Mouse (Mus musculus) E14TG2a.4 (cell line): ENCODE measurements around the gene Relt.

ENCODE experiments used
- H3K27me3 ChIP-seq: 2 replicates; pipeline ENCODE4 v1.6.1; 2014; ENCODE audit warnings: low read length, control low read depth; ENCODE audit not compliant: insufficient read depth
- H3K36me3 ChIP-seq: 2 replicates; pipeline ENCODE4 v1.6.1; 2014; ENCODE audit warnings: low read length, control low read depth; ENCODE audit not compliant: insufficient read depth
- H3K4me1 ChIP-seq: replicated peaks from 2 replicates; pipeline ENCODE4 v1.6.1; 2014; ENCODE audit warnings: low read depth, low read length, control low read depth
- H3K4me3 ChIP-seq: replicated peaks from 2 replicates; pipeline ENCODE4 v1.5.1; 2014; ENCODE audit warnings: mild to moderate bottlenecking, low read length
- H3K9me3 ChIP-seq: 2 replicates; pipeline ENCODE4 v1.6.1; 2014; ENCODE audit warnings: low read length, control low read depth
- CTCF ChIP-seq: conservative IDR thresholded peaks from 2 replicates; pipeline ENCODE4 v1.5.1; 2014; ENCODE audit warnings: low read length
- NANOG ChIP-seq: IDR thresholded peaks from 2 replicates; pipeline ENCODE4 v1.6.1; 2014; ENCODE audit warnings: borderline replicate concordance, low read length, mixed read lengths
- POU5F1 ChIP-seq: IDR thresholded peaks from 2 replicates; pipeline ENCODE4 v1.6.1; 2014; ENCODE audit warnings: low read length, borderline replicate concordance

Gene Relt

DNA sequence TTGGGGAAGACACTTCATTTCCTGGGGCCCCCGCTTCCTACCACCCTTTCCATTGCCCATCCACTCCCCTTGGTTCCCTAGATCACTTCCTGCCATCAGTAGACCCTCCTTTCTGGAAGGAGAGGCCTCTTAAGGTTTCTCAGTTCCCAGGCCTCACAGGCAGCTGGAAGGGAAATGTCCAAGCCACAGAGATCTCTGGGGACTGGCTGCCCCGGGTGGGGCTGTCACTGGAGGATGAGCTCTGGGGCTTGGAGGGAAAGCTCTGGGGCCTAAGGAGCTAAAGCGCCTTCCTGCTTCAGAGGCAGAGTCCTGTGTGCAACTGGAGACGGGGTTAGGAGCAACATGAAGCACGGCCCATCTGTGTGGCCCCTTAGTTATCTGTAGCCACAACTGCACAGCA, 41.4 kb upstream of the Relt start:
- Histone ChIP-seq H3K36me3 (peaks cover 10% of the 10 kb centered on the region; the same call in 1 of the 2 replicates), H3K9me3 (no peaks in the 10 kb centered on the region)
- TF ChIP-seq NANOG (no peak), POU5F1 (no peak)

DNA sequence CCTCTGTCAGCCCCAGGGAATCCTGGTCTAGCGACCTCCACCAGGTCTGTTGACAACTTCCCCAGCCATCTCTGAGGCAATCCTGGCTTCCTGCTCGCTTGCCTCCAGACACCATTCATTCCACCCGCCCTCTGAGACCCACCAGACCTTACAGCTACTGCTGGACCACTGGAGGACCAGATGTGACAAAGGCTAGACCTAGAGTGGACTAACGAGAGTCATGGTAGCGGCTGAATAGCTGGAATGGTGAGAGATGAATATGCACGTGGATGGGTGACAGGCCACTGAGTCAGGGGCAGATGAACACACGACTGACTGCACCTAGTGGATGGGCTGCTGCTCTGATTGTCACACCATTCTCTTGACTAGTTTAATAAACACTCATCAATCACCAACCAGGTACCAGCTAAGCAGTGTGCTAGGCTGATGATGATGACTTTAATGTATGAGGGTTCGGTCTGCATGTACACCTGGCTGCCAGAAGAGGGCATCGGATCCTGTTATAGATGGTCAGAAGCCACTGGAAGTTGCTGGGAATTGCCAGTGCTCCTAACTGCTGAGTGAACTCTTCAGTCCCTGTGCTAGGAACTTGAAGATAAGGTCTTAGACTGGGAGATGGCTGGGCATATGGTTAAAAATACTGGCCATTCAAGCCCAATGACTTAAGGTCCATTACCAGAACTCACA, 39.3 kb upstream of the Relt start:
- no peak overlapping the region for H3K4me3 ChIP-seq
- H3K27me3 ChIP-seq: no peaks in the 10 kb centered on the region
- TF ChIP-seq NANOG (no peak), CTCF (peak; percentile 58)
- peaks cover 3% of the 10 kb centered on the region for H3K4me1 ChIP-seq
- peaks cover 11% of the 10 kb centered on the region for H3K36me3 ChIP-seq
- peaks cover 12% of the 10 kb centered on the region for H3K9me3 ChIP-seq

More for the DNA sequence above, 41.4 kb upstream of the Relt start:
- Histone ChIP-seq H3K4me3 (no peak overlapping the region), H3K4me1 (peaks cover 22% of the 10 kb centered on the region), H3K27me3 (no peaks in the 10 kb centered on the region)

DNA sequence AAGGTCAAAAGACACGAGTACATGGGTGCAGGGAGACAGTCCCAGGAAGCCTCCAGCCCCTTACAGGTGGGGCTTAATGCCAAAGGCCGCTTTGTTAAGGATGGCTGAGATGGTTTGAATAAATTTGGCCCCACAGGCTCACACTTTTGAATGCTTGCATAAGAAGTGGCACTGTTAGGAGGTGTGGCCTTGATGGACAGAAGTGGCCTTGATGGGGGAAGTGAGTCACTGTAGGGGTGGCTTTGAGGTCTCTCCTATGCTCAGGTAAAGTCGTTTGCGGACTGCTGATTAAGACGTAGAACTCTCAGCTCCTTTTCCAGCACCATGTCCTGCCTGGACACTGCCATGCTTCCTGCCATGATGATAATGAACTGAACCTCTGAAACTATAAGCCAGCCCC, 34.6 kb upstream of the Relt start:
- Histone ChIP-seq H3K36me3 (peaks cover 7% of the 10 kb centered on the region), H3K27me3 (peaks cover 23% of the 10 kb centered on the region), H3K4me3 (no peak overlapping the region), H3K4me1 (peaks cover 25% of the 10 kb centered on the region), H3K9me3 (peaks cover 14% of the 10 kb centered on the region)
- TF ChIP-seq CTCF: no peak
- no peak for TF ChIP-seq POU5F1
- TF ChIP-seq NANOG: no peak

DNA sequence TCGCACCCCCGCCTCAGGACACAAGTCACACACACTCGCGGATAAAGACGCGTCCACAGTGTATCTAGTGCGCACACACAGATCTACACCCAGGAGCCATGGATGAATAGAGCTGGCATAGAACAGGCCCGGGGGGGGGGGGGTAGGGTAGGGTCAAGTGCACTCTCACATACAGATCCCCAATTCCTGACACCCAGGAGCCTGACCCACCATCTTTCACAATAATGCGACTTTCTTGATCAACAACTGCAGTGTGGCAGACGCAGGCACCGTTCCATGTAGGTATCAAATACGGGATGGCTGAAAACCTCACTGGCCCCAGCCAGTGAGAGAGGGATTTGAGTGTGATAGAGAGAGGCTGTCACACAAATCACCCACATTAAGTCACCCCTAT, 31.6 kb upstream of the Relt start:
- TF ChIP-seq POU5F1 (no peak), CTCF (no peak), NANOG (no peak)
- Histone ChIP-seq H3K27me3 (peaks cover 23% of the 10 kb centered on the region), H3K4me3 (peak overlapping the region; percentile 79), H3K4me1 (peaks cover 44% of the 10 kb centered on the region), H3K9me3 (peaks cover 14% of the 10 kb centered on the region), H3K36me3 (peaks cover 14% of the 10 kb centered on the region)

DNA sequence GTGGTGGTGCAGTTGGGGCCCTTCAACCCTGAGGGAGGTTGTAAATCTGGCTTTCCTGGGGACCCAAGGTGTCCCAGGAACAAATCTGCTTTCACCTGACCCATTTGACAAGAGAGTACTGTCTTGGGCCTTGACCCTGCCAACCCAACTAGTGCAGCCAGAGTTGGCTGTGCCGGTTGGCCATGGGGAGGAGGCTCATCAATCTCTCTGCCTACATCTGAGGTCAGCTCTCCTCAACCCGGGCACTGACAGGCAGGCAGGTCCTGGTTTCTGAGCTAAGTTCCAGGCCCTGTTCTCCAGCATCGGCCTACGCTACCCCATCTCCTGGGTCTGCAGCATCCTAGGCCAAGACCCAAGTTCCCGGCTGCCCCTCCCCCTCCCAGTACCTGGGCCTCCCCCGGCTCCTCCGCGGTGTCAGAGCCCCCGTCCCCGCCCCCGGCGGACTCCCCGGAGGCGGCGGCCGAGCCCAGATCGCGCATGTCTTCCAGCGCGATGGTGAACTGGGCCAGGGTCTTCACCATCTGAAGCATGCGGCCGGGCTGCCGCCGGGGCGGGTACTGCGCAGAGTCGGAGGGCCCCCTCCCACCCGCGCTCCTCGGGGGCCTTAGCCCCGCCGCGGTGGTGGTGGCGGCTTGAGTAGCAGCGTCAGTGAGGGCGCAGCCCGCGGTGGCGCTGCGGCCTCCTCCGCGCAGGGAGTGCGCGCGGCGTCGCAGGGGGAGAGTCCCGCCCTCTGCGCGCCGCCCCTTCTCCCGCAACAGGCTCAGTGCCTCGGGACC, 31.0 kb upstream of the Relt start:
- Histone ChIP-seq H3K9me3 (peaks cover 14% of the 10 kb centered on the region), H3K36me3 (peaks cover 20% of the 10 kb centered on the region), H3K27me3 (peaks cover 23% of the 10 kb centered on the region), H3K4me3 (peak overlapping the region; percentile 79), H3K4me1 (peaks cover 44% of the 10 kb centered on the region)
- TF ChIP-seq POU5F1 (no peak), CTCF (no peak), NANOG (no peak)

DNA sequence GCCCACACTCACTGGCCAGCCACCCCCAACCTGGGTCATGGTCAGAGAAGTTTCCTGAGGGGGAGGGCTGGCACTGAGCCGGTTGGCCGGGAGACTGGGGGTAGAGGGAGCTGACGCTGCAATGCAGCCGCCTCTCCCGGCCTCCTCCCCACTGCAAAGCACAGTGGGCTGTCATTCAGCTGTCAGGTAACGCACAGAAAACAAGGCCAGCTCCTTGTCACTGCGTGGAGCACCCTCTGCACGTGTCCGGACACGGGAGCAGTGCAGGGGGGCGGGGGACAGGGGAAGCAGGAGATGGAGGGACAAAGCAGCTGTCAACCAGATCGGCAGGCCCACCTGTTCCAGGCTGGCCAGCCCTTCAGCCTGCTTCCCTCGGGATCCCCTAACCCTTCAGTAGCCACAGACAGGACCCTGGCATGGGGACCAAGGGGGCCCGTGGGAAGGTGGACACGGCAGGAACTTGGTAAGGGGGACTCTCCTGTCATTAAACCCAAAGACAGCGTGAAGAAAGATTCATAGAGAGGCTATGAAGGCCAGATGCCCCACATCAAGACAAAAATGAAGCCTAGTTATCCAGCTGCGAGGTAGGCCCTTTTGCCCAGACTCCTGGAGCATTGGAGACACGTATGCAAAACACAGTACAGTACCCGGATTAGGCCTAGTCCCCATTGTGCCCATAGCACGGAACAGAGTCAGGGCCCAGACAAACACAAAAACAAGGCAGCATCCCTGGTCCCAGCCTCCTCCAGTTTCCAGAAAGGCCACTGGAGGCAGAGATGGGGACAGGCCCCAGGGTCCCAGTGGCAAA, 30.2 kb upstream of the Relt start:
- peaks cover 44% of the 10 kb centered on the region for H3K4me1 ChIP-seq
- peaks cover 28% of the 10 kb centered on the region for H3K36me3 ChIP-seq
- TF ChIP-seq NANOG (no peak), CTCF (no peak), POU5F1 (no peak)
- H3K4me3 ChIP-seq: peak overlapping the region; percentile 79; the same call in 1 of the 2 replicates
- peaks cover 23% of the 10 kb centered on the region for H3K27me3 ChIP-seq
- H3K9me3 ChIP-seq: peaks cover 10% of the 10 kb centered on the region

DNA sequence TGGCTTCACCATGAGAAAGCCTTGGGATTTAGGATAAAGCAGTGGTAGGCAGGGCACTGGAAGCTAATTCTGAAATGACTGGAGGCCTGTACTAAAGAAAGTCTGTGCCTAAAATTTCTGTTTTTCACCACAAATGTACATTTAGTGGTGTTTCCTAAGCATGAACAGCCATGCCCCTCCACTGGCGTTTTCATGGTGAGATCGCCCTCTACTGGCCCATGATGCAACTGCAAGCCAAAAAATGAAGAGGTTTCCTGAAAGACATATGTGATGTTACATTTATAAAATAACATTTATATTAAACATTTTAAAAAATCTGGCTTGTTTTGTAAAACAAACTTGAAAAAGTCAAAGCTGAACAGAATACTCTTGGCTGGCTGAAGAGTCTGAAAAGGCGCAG, 23.3 kb upstream of the Relt start:
- peak; percentile 92 for TF ChIP-seq CTCF
- TF ChIP-seq NANOG: no peak
- no peak for TF ChIP-seq POU5F1
- no peak overlapping the region for H3K4me3 ChIP-seq
- no peaks in the 10 kb centered on the region for H3K9me3 ChIP-seq
- H3K4me1 ChIP-seq: peaks cover 35% of the 10 kb centered on the region
- H3K36me3 ChIP-seq: peaks cover 64% of the 10 kb centered on the region
- no peaks in the 10 kb centered on the region for H3K27me3 ChIP-seq

DNA sequence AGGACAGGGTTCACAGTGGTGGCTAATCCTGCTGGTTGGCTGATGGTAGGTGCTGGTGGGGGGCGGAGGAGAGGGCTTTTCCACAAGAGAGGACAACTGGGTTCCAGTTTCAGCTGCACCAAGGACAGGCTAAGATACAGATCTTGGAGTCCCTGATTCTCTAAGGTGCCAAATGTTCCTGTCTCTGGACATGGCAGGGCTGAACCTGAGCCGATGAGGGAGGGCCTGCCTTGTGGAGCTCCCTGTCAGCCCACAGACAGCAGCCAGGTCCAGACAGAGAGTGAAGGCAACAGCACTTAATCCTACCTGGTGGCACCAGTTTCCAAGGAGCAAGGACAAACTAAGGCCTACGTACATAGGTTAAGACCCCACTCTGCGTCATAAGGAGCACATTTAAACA, 21.2 kb upstream of the Relt start:
- Histone ChIP-seq H3K27me3 (no peaks in the 10 kb centered on the region), H3K9me3 (no peaks in the 10 kb centered on the region), H3K4me3 (no peak overlapping the region), H3K36me3 (peaks cover 57% of the 10 kb centered on the region), H3K4me1 (peaks cover 35% of the 10 kb centered on the region)
- TF ChIP-seq CTCF (no peak), POU5F1 (no peak), NANOG (no peak)
